Mouse (Mus musculus) ES-Bruce4 (cell line): ENCODE measurements around the gene Tlr9. TPM values are rescaled to one million over a fixed set of nuclear protein-coding genes. Genes with fewer than 3 reads are reported as not detected.

Experiments
- H3K27ac ChIP-seq: 2 replicates; pipeline ENCODE4 v1.5.1; 2012; ENCODE audit warnings: low read length, inconsistent platforms; ENCODE audit not compliant: insufficient read depth
- H3K27me3 ChIP-seq: 2 replicates; pipeline ENCODE4 v1.6.1; 2012; ENCODE audit warnings: mild to moderate bottlenecking, low read length, inconsistent platforms; ENCODE audit not compliant: control insufficient read depth, poor library complexity, insufficient read depth, severe bottlenecking
- H3K36me3 ChIP-seq: 2 replicates; pipeline ENCODE4 v1.6.1; 2012; ENCODE audit warnings: inconsistent platforms, mild to moderate bottlenecking, low read length, moderate library complexity; ENCODE audit not compliant: control insufficient read depth, poor library complexity, insufficient read depth, severe bottlenecking
- H3K4me1 ChIP-seq: one replicate; pipeline ENCODE4 v1.8.1; 2011; ENCODE audit warnings: low read length; ENCODE audit not compliant: control insufficient read depth, insufficient read depth
- H3K4me3 ChIP-seq: 2 replicates; pipeline ENCODE4 v1.5.1; 2011; ENCODE audit warnings: low read depth, mild to moderate bottlenecking, low read length
- H3K9ac ChIP-seq: 2 replicates; pipeline ENCODE4 v1.6.1; 2012; ENCODE audit warnings: low read depth, mild to moderate bottlenecking, inconsistent platforms; ENCODE audit not compliant: poor library complexity, severe bottlenecking
- H3K9me3 ChIP-seq: replicated peaks from 2 replicates; pipeline ENCODE4 v1.6.1; 2012; ENCODE audit warnings: mild to moderate bottlenecking, low read length, inconsistent platforms; ENCODE audit not compliant: control insufficient read depth, poor library complexity, insufficient read depth, severe bottlenecking
- CTCF ChIP-seq: IDR thresholded peaks from one replicate; pipeline ENCODE4 v1.8.1; 2011; ENCODE audit warnings: low read depth, low read length
- EP300 ChIP-seq: IDR thresholded peaks from 2 replicates; pipeline ENCODE4 v1.6.1; 2011; ENCODE audit warnings: low read depth, low read length; ENCODE audit not compliant: insufficient read depth
- POLR2A ChIP-seq: IDR thresholded peaks from one replicate; pipeline ENCODE4 v1.8.1; 2011; ENCODE audit warnings: low read length; ENCODE audit not compliant: insufficient read depth
- polyA plus RNA-seq: library from polyadenylated mRNA; stranded (reverse); fragments of >200 nt; gene quantifications from 2 replicates; pipeline ENCODE4 v1.2.4, GENCODE M21; 2011; ENCODE audit warnings: low read depth; ENCODE audit not compliant: missing spikeins, insufficient read depth, insufficient read length

Gene Tlr9
- polyA plus RNA-seq, 1 experiment, result not detected

DNA sequence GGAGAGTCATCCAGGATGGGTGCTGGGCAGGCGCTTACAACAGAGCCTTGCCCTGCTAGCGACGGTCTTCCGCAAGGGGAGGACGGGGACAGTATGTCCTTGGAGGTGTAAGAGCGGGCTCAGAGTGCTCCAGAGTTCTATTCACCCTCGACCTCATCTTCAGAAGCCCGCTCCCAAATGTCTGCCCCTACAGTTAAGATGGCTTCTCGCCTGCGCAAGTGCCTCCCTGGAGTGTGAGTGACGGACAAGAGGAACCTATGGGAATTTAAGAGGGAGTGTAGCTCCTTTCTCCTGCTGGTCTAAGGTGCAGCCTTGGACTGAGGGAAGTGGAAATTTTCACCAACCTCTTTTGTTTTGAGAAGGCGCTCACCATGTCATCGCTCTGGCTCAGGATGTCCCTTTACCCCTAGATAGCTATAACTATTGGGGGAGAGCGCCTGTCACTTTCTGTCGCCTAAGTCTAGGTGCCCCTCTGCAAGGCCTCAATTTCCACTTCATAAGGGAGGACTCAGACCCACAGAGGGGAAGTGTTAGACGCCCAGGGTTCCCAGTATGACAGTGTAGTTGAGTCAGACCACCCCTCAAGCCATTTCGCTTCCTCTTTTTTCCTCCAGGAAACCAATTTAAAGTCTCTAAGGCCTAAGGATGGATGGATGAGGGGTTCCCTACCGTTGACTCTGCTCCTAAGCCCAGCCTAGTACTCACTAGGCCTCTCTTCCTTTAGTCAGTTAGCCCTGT, 22.7 kb upstream of the Tlr9 start, which contains the start of gene Ppm1m:
Ppm1m (minus strand) TSS at position 212 of the 738 bp plus-strand sequence.
- Histone ChIP-seq H3K9me3 (no peaks in the 10 kb centered on the region), H3K27me3 (no peaks in the 10 kb centered on the region), H3K9ac (peak within 1 kb of the TSS; percentile 91), H3K4me1 (peaks cover 2% of the 10 kb centered on the region), H3K4me3 (peak within 1 kb of the TSS; percentile 84), H3K36me3 (no peaks in the 10 kb centered on the region), H3K27ac (peak within 1 kb of the TSS; percentile 40; the same call in 1 of the 2 replicates)
- TF ChIP-seq CTCF (no peak), EP300 (no peak), POLR2A (no peak)

DNA sequence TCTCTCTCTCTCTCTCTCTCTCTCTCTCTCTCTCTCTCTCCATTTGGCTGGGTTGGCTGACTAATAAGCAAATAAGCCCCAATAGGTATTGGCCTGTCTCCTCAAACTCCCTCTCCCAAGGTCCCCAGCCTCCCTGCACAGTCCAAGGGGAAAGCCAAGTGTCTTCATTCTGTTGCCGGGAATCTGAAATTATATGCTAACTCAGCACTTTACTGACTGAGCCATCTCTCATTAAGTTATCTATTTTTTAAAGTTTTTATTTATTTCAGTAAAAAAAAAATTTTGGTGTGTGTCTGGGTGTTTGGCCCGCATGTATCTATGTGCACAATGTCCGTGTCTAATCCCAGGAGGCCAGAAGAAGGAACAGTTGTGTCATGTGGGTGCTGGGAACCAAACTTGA, 20.5 kb upstream of the Tlr9 start:
- Histone ChIP-seq H3K9ac (peak overlapping the region; percentile 46; the same call in 1 of the 2 replicates), H3K27ac (no peak overlapping the region)

DNA sequence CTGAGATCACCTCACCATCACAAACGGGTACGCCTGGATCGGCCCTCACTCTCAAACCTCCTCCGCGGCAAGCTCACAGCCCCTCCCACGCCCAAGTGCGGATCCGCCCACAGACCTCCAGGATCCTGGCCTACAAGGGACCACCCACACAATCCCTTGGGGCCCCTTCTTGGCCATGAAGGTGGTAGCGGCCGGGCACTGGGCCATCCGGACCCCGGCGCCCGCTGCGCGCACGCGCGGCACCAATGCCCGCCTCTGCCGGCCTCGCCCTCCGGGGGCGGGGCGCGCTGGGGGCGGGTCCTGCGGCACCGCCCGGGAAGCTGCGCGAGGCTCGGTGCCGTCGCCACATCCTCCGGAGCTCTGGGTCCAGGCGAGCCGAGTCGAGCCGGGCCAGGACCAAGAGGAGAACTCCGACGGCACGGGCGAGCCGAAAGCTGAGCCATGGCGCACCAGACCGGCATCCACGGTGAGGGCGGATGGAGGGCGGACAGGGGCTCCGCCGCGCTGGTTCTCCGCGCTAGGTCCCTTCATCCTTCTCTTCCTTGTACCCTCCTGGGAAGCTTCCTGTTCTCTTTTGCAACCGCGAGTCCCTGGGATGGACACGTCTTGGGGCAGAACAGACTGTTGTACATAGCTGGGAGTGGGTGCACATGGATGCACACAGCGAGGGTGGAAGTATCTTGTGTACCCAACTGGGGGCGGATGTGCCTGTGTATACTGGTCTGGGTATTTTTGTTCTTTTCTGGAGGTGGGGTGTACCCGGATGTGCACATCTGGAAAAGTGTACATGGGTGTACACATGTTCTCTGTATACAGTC, 19.4 kb upstream of the Tlr9 start, which contains the start of gene Twf2:
Twf2 (plus strand) TSS at position 290 of the 818 bp plus-strand sequence.
- TF ChIP-seq POLR2A (peak; percentile 22), EP300 (no peak)
- peaks cover 9% of the 10 kb centered on the region for H3K4me1 ChIP-seq

More for the DNA sequence above, 20.5 kb upstream of the Tlr9 start:
- H3K36me3 ChIP-seq, result no peaks in the 10 kb centered on the region
- peaks cover 9% of the 10 kb centered on the region for H3K4me1 ChIP-seq
- no peak for TF ChIP-seq EP300
- TF ChIP-seq CTCF, result no peak
- no peak for TF ChIP-seq POLR2A
- no peaks in the 10 kb centered on the region for H3K27me3 ChIP-seq
- H3K9me3 ChIP-seq, result no peaks in the 10 kb centered on the region
- peak overlapping the region; percentile 69 for H3K4me3 ChIP-seq

DNA sequence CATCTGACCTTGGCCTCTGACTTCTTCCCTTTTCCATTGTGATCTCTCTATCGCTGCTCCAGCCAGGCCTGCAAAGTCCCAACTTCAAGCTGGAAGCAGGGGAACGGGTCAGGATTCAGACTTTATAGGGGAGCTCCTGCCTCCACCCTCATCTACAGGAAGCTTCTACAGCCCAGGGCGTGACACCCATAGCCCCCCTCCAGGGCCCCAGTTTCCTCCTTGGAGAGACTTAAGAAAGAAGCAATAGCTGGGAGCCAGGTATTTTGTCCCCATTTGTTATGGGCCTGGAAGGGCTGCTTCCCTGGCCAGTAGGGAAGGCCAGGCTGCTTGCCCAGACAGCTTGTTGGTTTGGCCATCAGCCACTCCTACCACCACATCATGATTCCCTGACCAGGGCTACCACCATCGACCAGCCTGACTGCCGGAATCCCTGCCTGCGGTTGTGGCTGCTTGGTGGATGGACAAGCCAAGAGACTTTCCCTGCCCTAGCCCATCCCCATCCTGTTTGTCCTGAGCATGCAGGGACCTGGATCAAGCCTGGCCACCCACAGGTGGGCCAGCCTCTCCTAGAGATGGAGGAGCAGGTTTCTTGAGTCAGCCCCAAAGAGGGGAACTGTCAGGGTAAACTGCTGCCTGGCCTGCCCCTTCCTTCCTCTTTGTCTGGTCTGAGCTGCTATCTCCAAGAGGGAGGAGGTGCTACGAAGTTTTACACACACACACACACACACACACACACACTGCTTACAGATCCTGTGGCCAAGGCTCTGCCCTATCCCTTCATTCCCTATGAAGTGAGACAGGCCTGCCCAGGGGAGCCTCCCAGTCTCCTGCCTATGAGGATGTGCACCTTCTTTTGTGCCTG, 18.2 kb upstream of the Tlr9 start:
- TF ChIP-seq EP300 (no peak), CTCF (no peak), POLR2A (no peak)
- peaks cover 9% of the 10 kb centered on the region for H3K4me1 ChIP-seq
- no peaks in the 10 kb centered on the region for H3K9me3 ChIP-seq
- no peak overlapping the region for H3K9ac ChIP-seq
- H3K4me3 ChIP-seq, result peak overlapping the region; percentile 97; the same call in 1 of the 2 replicates
- no peaks in the 10 kb centered on the region for H3K27me3 ChIP-seq
- H3K36me3 ChIP-seq, result no peaks in the 10 kb centered on the region
- H3K27ac ChIP-seq, result no peak overlapping the region

More for the DNA sequence above, 19.4 kb upstream of the Tlr9 start, which contains the start of gene Twf2:
- no peaks in the 10 kb centered on the region for H3K9me3 ChIP-seq
- H3K4me3 ChIP-seq, result peak within 1 kb of the TSS; percentile 97
- H3K27ac ChIP-seq, result no peak within 1 kb of the TSS
- H3K36me3 ChIP-seq, result no peaks in the 10 kb centered on the region
- peak within 1 kb of the TSS; percentile 46 for H3K9ac ChIP-seq
- no peaks in the 10 kb centered on the region for H3K27me3 ChIP-seq

DNA sequence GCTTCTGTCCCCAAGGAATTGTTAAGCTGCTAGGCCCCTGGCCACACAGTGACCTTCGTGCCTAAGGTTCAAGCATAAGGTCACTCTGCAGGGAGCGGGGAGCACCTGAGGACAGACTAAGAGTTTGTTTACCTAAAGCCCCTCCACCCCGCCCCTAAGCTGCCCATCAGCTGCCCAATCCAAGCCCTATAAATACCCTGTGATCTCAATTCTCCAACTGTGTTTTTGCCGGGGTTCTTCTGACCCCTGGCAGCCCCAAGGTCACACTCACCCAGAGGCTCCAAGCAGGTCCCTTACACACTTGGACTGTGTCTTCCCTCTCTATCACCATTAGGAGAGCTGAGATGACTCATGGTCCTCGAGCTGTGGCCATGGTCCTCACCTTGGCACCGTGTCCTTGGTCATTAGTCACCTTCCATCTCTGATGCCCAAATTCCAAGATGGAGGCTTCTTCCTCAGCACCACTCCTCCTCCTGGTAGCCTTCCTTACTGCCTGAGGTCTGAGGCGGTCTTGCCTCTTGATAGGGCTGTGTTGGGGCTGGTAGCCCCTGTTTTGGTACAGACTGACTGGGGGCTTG, 16.6 kb upstream of the Tlr9 start:
- H3K9me3 ChIP-seq, result no peaks in the 10 kb centered on the region
- no peak overlapping the region for H3K9ac ChIP-seq
- H3K27me3 ChIP-seq, result no peaks in the 10 kb centered on the region
- no peaks in the 10 kb centered on the region for H3K36me3 ChIP-seq
- H3K27ac ChIP-seq, result no peak overlapping the region
- peaks cover 11% of the 10 kb centered on the region for H3K4me1 ChIP-seq
- TF ChIP-seq POLR2A (no peak), EP300 (peak; percentile 70; the same call in 1 of the 2 replicates), CTCF (no peak)
- no peak overlapping the region for H3K4me3 ChIP-seq
